ENCODE assay signal across 27 mouse cellular contexts in genomic region chr2:162833741-162834140, GRCm38 (mm10).
DNase-seq lines count a peak whose midpoint lies in the region; ATAC-seq lines count a peak whose summit lies in the region.
"Had no signal": no experiment of that assay in that cellular context is flagged by ENCODE, and none has a peak within 500 bp of the region (broad histone marks: within the 10 kb centered on the region; RNA-seq: fewer than 3 reads in every experiment).

No protein-coding gene starts in this region.

- DNase-seq in embryo, embryonic 10.5 days (ENCODE audit: low spot score) = peak; percentile 32
- DNase-seq in embryo, embryonic 9.5 days (ENCODE audit: extremely low spot score) = no peak
- peak; percentile 38 for DNase-seq in hindbrain, embryonic 11.5 days (ENCODE audit: low spot score)
- no peak for DNase-seq in hindbrain, embryonic 14.5 days (ENCODE audit: low spot score)
- DNase-seq in neural tube, embryonic 11.5 days (ENCODE audit: low spot score) = peak; percentile 46
- no peak for DNase-seq in cerebellum, adult 18-20 months
- DNase-seq in lung, postnatal 25 days (ENCODE audit: low spot score) = no peak
- DNase-seq: adrenal gland, adult 8-10 months; cerebellum, adult 9-10 months; cerebellum, postnatal 36 days; forebrain, postnatal 0 days; heart, postnatal 14 days; kidney, adult 18-20 months; kidney, postnatal 36 days; layer of hippocampus, postnatal 36 days; liver; lung, adult 2 months; lung, postnatal 36 days; right cerebral cortex, postnatal 25 days had no signal

- no peak overlapping the region for H3K27ac ChIP-seq in hindbrain, embryonic 11.5 days (ENCODE audit: low read depth, low read length)
- no peak overlapping the region for H3K27ac ChIP-seq in hindbrain, embryonic 14.5 days
- H3K27ac ChIP-seq in neural tube, embryonic 11.5 days (ENCODE audit: low read depth, low read length) = no peak overlapping the region
- H3K27ac ChIP-seq in neural tube, embryonic 15.5 days (replicated peaks) = no peak overlapping the region
- H3K27ac ChIP-seq: embryonic facial prominence, embryonic 12.5 days; forebrain, embryonic 10.5 days; hindbrain, embryonic 13.5 days; liver, embryonic 14.5 days; midbrain, embryonic 13.5 days; neural tube, embryonic 12.5 days; stomach, embryonic 15.5 days had no signal

- H3K9ac ChIP-seq in hindbrain, embryonic 11.5 days (ENCODE audit: low read depth, low read length) = no peak overlapping the region
- no peak overlapping the region for H3K9ac ChIP-seq in hindbrain, embryonic 14.5 days
- no peak overlapping the region for H3K9ac ChIP-seq in neural tube, embryonic 11.5 days (ENCODE audit: low read length)
- no peak overlapping the region for H3K9ac ChIP-seq in neural tube, embryonic 15.5 days (replicated peaks)
- H3K9ac ChIP-seq: embryonic facial prominence, embryonic 12.5 days; forebrain, postnatal 0 days; hindbrain, embryonic 13.5 days; liver, embryonic 14.5 days; midbrain, embryonic 13.5 days; neural tube, embryonic 12.5 days; stomach, embryonic 15.5 days had no signal

- WGBS in hindbrain, embryonic 11.5 days = 55% methylated on average over 6 of the region's 6 CpGs
- WGBS in hindbrain, embryonic 14.5 days = 30% methylated on average over 6 of the region's 6 CpGs
- 58% methylated on average over 6 of the region's 6 CpGs for WGBS in neural tube, embryonic 11.5 days
- WGBS in neural tube, embryonic 15.5 days = 33% methylated on average over 6 of the region's 6 CpGs

- H3K27me3 ChIP-seq in hindbrain, embryonic 11.5 days (ENCODE audit: control insufficient read depth, insufficient read depth, low read length) = no peaks in the 10 kb centered on the region
- H3K27me3 ChIP-seq in hindbrain, embryonic 14.5 days (ENCODE audit: control insufficient read depth, insufficient read depth, low read length) = no peaks in the 10 kb centered on the region
- no peaks in the 10 kb centered on the region for H3K27me3 ChIP-seq in neural tube, embryonic 11.5 days (ENCODE audit: control insufficient read depth, insufficient read depth, low read length)
- H3K27me3 ChIP-seq in neural tube, embryonic 15.5 days (replicated peaks) = no peaks in the 10 kb centered on the region
- H3K27me3 ChIP-seq: embryonic facial prominence, embryonic 12.5 days; hindbrain, embryonic 13.5 days; midbrain, embryonic 13.5 days; neural tube, embryonic 12.5 days; stomach, embryonic 15.5 days had no signal

- ATAC-seq in hindbrain, embryonic 11.5 days (ENCODE audit: low FRiP score) = no peak
- no peak for ATAC-seq in hindbrain, embryonic 14.5 days (ENCODE audit: low FRiP score)
- no peak; the same call in 1 of the 2 replicates for ATAC-seq in neural tube, embryonic 11.5 days (ENCODE audit: insufficient read depth, low FRiP score, low TSS enrichment)
- ATAC-seq in neural tube, embryonic 15.5 days (ENCODE audit: low FRiP score) = no peak
- ATAC-seq: forebrain, postnatal 0 days; midbrain, embryonic 13.5 days had no signal

- no peaks in the 10 kb centered on the region for H3K4me1 ChIP-seq in hindbrain, embryonic 11.5 days (replicated peaks; ENCODE audit: control insufficient read depth, insufficient read depth, low read length)
- H3K4me1 ChIP-seq in hindbrain, embryonic 14.5 days (replicated peaks; ENCODE audit: control insufficient read depth, insufficient read depth, low read length) = no peaks in the 10 kb centered on the region
- H3K4me1 ChIP-seq in neural tube, embryonic 11.5 days (ENCODE audit: control insufficient read depth, insufficient read depth, low read length) = no peaks in the 10 kb centered on the region
- H3K4me1 ChIP-seq in neural tube, embryonic 15.5 days = no peaks in the 10 kb centered on the region
- H3K4me1 ChIP-seq: embryonic facial prominence, embryonic 12.5 days; midbrain, embryonic 13.5 days; neural tube, embryonic 12.5 days; stomach, embryonic 15.5 days had no signal

- H3K4me2 ChIP-seq in hindbrain, embryonic 11.5 days (replicated peaks; ENCODE audit: low read depth, low read length) = no peak overlapping the region
- no peak overlapping the region for H3K4me2 ChIP-seq in hindbrain, embryonic 14.5 days (replicated peaks)
- no peak overlapping the region for H3K4me2 ChIP-seq in neural tube, embryonic 11.5 days (ENCODE audit: low read depth)
- H3K4me2 ChIP-seq in neural tube, embryonic 15.5 days = no peak overlapping the region
- H3K4me2 ChIP-seq: embryonic facial prominence, embryonic 12.5 days; hindbrain, embryonic 13.5 days; midbrain, embryonic 13.5 days; neural tube, embryonic 12.5 days; stomach, embryonic 15.5 days had no signal

- no peaks in the 10 kb centered on the region for H3K9me3 ChIP-seq in hindbrain, embryonic 11.5 days (ENCODE audit: control insufficient read depth, low read length)
- no peaks in the 10 kb centered on the region for H3K9me3 ChIP-seq in hindbrain, embryonic 14.5 days (ENCODE audit: control insufficient read depth, low read length)
- no peaks in the 10 kb centered on the region for H3K9me3 ChIP-seq in neural tube, embryonic 11.5 days (ENCODE audit: control insufficient read depth, low read length)
- no peaks in the 10 kb centered on the region for H3K9me3 ChIP-seq in neural tube, embryonic 15.5 days (replicated peaks)
- H3K9me3 ChIP-seq: embryonic facial prominence, embryonic 12.5 days; forebrain, embryonic 10.5 days; hindbrain, embryonic 13.5 days; midbrain, embryonic 13.5 days; neural tube, embryonic 12.5 days; stomach, embryonic 15.5 days had no signal

- no peak overlapping the region for H3K4me3 ChIP-seq in hindbrain, embryonic 11.5 days (ENCODE audit: low read depth, low read length)
- H3K4me3 ChIP-seq in hindbrain, embryonic 14.5 days (replicated peaks; ENCODE audit: low read length) = no peak overlapping the region
- no peak overlapping the region for H3K4me3 ChIP-seq in neural tube, embryonic 11.5 days (ENCODE audit: low read depth, low read length)
- no peak overlapping the region for H3K4me3 ChIP-seq in neural tube, embryonic 15.5 days (replicated peaks)
- H3K4me3 ChIP-seq: embryonic facial prominence, embryonic 12.5 days; forebrain, embryonic 10.5 days; hindbrain, embryonic 13.5 days; midbrain, embryonic 13.5 days; neural tube, embryonic 12.5 days; stomach, embryonic 15.5 days had no signal

- no peaks in the 10 kb centered on the region for H3K36me3 ChIP-seq in hindbrain, embryonic 11.5 days (ENCODE audit: control insufficient read depth, insufficient read depth, low read length)
- no peaks in the 10 kb centered on the region for H3K36me3 ChIP-seq in hindbrain, embryonic 14.5 days (replicated peaks; ENCODE audit: control insufficient read depth, insufficient read depth)
- no peaks in the 10 kb centered on the region for H3K36me3 ChIP-seq in neural tube, embryonic 11.5 days (ENCODE audit: control insufficient read depth, insufficient read depth, low read length)
- H3K36me3 ChIP-seq in neural tube, embryonic 15.5 days = no peaks in the 10 kb centered on the region
- H3K36me3 ChIP-seq: embryonic facial prominence, embryonic 12.5 days; forebrain, embryonic 10.5 days; hindbrain, embryonic 13.5 days; midbrain, embryonic 13.5 days; neural tube, embryonic 12.5 days; stomach, embryonic 15.5 days had no signal

Comparison
In these comparisons a context has a peak if more than half of its experiments do, and no peak if none do; other contexts are left out.
1. DNase-seq: peak in embryo, embryonic 10.5 days (single experiment), hindbrain, embryonic 11.5 days (single experiment) and neural tube, embryonic 11.5 days (single experiment); none in embryo, embryonic 9.5 days (single experiment), hindbrain, embryonic 14.5 days (single experiment), cerebellum, adult 18-20 months (0 of 2) and lung, postnatal 25 days (single experiment).